Mouse (Mus musculus): ENCODE measurements around the gene Rpp25.

Gene Rpp25

DNA sequence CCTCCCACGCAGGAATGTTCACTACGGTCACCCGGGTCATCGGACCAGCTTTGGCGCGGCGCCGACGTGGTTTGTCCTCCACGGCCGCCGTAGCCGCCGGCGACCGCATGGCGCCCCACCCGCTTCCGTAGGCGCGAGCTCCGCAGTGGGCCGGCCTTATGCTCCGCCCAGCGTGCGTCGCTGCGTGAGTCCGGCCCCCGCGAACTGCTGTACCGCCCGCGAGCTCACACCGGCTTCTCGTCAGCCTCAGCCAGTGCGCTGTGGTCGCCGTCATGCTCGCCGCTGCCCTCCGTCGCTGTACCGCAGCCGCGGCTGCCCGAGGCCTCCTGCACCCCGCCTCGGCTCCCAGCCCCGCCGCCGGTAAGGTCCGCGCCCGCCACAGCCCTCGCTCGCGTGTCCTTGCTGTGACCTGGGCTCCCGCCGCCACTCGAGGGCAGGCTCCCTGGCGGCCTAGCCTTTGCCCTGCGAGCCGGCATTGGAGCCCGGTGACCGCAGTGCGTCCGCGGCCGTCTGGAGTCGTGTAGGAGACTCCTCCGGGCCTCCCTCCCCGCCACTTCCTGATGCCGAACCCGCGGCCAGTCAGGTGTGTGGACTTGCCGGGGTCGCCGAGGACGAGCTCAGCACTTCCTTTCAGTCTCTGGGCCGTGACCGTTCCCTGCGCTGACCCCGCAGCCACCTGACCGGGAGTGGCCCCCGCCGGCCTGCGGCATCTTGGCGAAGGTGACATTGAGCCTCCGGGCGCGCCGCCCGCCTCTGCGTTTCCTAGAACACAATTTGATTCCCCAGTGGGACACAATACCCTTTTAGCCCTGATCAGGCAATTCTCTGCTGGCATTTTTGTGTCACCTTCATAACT is 17.5 kb downstream of the Rpp25 start, which contains the start of gene Cox5a:
Gene Cox5a (plus strand): TSS at position 219 of the 856 bp plus-strand sequence.
- DNase-seq (ENCODE audit: low spot score in 2 of 2): peak; percentile 81 to 85

DNA sequence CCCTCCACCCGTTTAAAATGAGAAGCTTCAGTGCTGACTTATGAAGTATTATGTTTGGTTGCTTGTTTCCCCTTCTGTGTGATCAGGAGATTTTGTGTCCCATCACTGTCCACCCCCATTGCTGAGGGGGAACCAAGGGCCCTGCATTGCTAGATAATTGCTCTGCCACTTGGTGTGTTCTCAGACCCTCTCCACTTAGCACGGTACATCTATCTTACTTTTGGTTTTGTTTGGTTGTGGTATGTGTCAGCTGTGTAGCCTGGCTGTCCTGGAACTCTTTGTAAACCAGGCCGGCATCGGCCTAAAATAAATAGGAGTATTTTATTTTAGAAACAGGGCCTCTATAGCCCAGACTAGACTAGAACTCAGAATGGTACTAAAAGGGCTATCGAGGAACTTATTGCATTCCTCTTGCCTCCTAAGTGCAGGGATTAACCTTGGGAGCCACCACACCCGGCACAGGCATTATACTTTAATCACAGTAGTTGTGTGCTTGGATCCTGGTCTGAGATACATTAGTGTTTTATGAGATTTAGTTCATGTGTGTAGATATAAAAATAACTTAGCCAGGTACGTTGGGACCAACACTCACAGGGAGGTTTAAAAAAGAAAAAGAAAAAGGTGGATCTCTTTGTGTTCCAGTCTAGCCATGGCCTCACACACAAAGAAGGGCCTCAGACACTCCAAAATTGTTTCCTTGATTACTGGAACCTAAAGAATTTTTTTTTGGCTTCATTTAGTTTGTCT is 18.5 kb downstream of the Rpp25 start:
- no peak for DNase-seq (ENCODE audit: low spot score in 2 of 2)

DNA sequence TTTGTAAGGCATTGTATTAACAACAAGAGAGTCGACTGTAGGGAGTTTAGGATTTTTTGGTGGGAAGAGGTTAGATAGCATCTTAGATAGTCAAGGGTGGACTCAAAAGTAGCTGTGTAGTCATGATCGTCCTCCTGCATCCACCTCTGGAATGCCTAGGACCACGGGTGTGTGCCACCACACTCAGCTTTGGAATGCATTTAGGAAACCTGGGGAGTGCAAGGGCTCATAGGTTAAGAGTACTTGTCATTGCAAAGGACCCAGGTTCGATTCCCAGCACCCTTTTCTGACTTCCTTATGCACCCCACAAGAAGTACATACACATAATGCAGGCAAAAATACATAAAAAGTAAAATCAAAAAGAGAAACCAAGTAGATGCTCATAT is 19.0 kb downstream of the Rpp25 start:
- no peak for DNase-seq (ENCODE audit: low spot score in 2 of 2)

DNA sequence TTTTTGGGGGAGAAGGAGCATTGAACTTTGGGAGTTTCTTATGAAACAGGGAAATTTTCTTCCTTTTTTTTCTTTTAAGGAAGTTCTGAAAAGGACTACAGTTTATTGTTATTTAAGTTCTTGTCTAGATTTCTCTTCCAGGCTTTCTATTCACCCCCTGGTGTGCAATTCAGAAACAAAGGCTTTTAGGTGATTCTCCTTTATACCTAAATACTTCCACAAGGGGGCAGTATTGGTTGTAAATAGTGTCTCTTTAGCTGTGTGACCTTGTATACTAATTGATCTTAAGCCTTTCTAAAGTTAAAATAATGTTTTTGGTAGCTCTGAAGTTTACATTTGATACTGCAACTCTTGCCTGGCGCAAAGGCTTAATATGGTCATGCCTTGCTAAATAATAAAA is 19.9 kb downstream of the Rpp25 start:
- DNase-seq (ENCODE audit: low spot score in 2 of 2): peak in 1 of 2 experiments; percentile 75

DNA sequence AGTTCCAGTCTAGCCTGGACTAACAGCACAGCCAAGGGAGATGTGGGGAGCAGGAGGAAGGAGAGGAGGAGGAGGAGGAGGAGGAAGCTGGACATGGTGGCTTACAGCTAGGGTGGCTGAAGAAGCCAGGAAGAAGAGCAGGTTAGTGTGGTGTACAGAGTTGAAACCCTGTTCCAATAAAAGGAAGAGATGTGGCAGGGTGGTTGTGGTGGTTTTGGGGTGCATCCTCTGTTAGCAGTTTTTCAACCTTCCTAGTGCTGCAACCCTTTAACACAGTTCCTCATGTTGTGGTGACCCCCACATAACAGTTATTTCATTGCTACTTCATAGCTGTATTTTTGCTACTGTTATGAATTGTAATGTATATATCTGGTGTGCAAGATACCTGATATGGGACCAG is 20.6 kb downstream of the Rpp25 start:
- no peak for DNase-seq (ENCODE audit: low spot score in 2 of 2)

DNA sequence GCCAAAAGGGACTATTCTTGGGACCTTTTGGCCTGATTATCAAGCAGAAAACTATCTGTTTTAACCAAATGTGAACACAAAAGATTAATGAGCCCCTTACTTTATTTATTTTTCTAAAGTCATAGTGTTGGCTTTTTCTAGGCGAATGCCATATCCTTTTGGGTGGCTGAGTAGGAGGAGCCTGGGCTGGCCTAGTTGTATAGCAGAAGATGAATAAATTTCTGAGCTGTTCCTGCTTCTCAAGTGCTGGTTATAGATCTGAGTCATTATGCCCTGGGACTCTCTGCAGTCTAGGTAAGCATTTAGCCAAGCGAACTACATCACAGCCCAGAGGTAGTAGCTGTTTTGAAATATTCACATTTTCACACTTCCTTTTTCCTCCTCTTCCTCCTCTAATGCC is 21.7 kb downstream of the Rpp25 start:
- DNase-seq (ENCODE audit: low spot score in 2 of 2): no peak

DNA sequence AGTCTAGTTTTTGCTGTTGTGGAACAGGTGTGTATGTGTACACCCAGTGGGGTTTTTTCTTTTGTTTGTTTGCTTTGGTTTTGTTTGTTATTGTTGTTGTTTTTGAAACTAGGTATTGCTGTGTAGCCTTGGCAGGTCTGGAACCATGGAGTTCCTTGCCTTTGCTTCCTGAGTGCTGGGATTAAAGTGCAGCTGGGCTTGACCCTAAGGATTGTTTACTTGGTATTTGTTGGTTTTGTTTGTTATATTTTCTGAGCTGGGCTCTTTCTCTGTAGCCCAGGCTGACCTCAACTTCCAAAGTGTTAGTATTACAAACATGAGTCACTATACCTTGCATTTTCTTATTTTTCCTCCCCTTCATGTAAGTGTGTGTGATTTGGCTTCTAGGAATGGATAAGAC is 22.6 kb downstream of the Rpp25 start:
- no peak for DNase-seq (ENCODE audit: low spot score in 2 of 2)

DNA sequence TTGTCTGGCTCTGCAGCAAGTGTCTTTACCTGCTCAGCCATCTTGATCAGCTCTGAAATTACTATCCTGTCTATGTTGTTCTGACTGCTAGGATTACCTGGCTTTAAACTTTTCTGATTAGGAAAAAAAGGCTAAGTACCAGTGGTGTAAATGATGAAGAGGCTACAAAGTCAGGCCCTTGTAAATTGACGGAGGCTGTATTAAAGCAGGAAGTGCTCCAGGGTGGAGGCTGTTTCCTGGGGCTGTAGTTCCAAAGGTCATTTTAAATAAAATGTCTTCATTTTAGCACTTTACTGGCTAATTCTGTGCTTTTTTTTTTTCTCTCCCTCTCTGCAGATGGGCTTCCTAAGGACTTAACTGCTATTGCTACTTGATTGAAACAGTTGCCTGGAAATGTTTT is 28.1 kb downstream of the Rpp25 start:
- DNase-seq (ENCODE audit: low spot score in 2 of 2): no peak

DNA sequence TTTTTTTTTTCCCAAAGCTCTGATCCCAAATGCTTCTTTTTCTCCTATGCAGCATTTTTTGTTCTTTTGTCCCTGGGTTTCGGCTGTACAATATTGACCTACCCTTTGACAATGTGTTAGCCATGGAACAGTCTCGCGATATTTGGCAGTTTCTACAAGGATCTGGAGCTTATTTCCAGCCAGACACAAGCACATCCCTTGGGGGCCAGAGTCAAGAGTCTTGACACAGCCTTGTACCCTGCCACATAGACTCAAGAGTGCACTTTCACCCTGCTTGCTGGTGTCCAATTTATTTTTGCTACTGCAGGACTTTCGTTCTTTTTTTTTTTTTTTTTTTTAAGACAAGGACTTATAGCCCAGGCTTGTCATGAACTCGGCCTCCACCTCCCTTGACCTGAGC is 32.5 kb downstream of the Rpp25 start:
- no peak for DNase-seq (ENCODE audit: low spot score in 2 of 2)

DNA sequence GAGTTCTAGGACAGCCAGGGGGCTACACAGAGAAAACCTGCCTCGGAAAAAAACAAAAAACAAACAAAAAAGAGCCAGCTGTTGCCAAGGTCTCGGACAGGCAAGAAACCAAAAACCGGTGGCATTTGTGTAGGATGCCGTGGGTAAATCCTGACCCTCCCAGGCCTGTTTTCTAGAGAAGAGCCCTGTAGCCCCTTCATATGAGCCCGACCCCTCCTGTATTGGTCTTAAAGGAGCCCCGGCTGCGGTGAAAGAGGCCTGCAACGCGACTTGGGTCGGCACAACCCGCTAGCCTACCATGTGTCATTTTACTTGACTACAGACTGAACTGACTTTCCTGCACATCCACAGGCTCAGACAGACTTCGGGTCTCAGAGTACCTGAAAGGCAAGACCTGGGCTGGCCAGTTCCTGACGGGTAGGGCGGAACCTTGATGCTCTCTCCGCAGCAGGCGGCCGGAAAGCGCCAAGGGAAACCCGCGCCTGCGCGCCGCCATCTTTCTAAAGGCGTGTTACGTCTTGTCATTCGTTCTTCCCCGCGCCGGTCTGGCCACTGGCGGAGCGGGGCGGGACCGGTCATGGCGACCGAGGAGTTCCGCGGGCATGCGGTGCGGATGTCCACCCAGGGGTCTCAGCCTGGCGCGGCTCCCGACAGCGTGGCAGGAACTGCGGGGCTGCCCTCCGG is 33.4 kb downstream of the Rpp25 start, which contains the start of gene Fam219b:
Gene Fam219b (plus strand): TSS at position 485 of the 684 bp plus-strand sequence.
- peak; percentile 71 to 81 for DNase-seq (ENCODE audit: low spot score in 2 of 2)

DNA sequence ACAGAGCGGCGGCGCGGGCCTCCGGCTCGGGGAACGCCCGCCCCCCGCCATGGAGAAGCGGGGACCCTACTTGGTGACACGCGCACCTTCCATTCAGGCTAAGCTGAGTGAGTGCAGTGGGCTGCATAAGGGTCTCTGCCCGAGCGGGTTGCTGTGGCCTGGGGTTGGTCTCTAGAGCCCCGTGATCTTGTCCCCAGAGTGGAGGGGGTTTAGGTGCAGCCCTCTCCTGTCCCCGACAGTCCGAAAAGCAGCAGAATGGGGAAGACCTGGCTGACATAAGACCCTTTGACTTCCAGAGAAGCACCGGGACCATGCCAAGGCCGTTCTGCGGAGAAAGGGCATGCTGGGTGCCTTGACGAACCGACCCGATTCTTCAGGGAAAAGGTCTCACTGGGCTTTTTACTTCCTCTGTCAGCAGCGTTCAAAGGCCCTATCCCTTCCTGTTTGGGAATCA is 33.9 kb downstream of the Rpp25 start:
- no peak for DNase-seq (ENCODE audit: low spot score in 2 of 2)

DNA sequence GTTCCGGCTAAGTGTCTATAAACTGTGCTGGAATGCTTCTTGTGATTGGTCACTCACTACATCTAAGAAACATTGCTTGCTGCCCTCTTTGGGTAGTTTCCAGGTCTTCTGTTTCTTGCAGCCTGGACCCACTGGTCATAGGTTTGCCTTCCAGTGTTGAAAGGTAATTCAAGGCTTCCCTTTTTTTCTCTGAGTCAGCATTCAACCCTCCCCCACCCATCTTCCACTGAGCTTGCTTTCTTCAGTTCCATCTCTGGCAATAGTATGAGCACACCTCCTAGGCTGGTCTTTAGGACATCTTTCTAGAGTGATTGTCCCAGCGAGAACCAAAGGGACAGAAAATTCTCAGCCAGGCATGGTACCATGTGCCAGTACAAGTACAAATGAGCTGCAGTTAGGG is 35.7 kb downstream of the Rpp25 start:
- DNase-seq (ENCODE audit: low spot score in 2 of 2): no peak

DNA sequence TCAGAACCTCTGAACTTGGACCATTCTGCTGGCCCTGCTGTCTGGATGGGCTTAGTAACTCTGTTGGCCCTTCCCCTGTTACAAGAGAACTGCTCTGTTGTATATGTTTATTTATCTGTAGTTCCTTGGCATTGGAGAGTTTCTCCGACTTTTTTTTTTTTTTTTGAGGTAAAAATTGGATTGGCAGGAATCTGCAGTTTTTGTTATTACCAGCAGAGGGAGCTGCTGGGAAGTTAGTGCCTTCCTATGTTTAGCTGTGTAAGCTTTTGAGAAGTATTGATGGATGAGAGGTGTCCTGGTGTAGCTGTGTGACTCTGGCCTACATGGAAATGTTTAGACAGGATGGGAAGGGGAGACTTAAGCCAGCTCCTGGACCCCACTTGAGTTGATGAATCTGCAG is 37.5 kb downstream of the Rpp25 start:
- peak in 1 of 2 experiments; percentile 30 for DNase-seq (ENCODE audit: low spot score in 2 of 2)

DNA sequence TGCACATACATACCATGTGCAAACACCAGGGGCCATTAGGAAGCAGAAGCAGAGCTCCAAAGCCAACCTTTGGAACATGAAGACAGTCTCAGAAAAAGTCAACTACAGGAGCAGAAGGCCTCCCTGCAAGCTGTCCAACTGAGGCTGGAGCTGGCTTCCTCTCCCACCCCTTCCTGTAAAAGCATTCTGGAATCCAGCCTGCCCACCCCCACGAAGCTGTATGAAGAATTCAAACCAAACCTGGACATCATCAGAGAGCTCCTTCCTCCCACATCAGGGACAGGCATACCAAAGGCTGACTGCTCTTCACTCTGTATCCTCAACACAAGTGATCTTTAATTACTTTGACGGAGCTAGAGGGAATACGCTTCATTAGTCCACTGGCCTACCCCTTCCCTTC is 40.1 kb downstream of the Rpp25 start:
- no peak for DNase-seq (ENCODE audit: low spot score in 2 of 2)

DNA sequence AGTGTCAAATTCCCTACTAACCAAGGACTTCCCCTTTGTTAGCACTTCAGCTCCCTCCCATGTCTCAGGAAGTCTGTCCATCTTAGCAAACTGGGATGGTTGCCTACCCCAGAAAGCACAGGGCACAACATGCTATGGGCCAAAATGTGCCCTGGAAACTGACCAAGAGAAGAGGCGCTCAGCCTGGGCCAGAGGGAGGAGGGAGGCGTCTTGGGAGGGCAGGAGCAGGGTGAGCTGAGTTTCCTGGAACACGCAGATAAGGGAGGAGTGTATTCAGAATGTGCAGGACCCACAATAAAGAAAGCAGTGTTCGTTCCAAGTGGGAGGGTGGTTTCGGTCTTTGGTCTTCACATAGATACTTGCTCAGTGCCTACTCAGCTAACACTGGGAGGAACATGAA is 43.5 kb downstream of the Rpp25 start:
- DNase-seq (ENCODE audit: low spot score in 2 of 2): no peak

DNA sequence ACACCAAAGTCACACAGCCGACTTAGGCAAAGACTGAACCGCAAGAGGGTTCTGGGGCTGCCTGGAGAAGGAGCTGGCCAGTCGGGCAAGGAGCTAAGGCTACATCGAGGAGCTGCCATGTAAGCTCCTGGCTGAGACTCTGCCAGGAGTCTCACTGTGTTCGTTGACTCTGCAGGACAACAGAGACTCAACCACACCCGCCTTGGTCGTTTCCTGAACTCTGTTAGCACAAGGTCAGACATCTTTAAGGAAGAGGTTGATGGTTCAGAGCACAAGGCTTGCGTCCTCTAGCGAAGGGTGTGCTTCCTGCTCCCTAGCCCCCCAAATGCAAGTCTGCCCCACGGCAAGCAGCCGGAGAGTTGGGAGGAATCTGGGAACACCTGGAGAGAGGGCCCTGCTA is 44.0 kb downstream of the Rpp25 start:
- no peak for DNase-seq (ENCODE audit: low spot score in 2 of 2)

DNA sequence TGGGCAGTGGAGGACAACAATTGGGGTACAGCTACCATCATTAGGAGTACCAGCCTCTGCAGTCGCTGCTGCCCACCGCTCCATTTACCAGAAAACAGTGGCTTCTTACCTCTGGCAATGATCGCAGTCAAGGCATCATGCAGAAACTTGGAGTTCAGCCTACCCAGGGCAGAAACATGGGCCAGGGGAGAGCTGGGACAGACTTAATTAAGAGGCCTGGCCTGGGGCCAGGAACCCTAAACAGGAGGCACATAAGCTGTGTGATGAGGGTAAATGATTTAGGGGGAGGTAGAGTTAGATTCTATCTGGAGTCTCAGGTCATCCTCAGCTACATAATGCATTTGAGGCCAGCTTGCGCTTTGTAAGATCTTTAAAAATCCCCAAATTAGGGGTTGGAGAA is 45.4 kb downstream of the Rpp25 start:
- no peak for DNase-seq (ENCODE audit: low spot score in 2 of 2)

DNA sequence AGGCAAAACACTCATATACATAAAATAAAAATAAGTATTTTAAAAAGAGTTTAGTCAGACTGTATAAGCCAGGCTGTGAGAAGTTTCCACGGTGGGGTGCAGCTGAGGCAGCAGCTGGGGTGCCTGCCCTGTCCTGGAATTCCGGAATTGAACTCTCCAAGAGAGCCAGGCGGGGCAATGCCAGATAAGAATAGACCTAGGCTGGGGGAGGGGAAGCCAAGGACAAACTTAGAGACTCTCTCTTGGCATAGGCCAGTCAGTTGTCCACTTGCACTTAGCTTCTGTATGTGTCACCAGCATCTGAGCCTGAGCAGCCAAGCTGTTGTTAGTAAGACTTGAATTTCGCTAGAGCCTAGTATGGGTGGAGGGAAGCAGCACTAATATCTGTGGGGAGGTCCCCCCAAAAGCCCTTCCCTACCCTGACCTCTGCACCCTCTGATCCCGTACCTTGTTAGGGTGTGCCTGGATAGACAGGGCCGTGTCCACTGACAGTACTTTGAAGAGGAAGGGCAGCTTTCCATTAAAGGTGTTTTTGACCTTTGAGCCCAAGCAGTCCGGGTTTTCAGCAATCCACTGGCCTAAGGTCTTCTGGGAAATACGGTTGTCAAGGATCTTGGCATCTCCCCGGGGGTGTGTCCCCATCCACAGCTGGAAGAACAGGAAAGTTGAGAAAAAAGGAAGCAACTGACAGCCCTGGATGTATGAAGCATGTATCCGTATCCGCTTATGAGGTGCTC is 46.5 kb downstream of the Rpp25 start:
- no peak for DNase-seq (ENCODE audit: low spot score in 2 of 2)

DNA sequence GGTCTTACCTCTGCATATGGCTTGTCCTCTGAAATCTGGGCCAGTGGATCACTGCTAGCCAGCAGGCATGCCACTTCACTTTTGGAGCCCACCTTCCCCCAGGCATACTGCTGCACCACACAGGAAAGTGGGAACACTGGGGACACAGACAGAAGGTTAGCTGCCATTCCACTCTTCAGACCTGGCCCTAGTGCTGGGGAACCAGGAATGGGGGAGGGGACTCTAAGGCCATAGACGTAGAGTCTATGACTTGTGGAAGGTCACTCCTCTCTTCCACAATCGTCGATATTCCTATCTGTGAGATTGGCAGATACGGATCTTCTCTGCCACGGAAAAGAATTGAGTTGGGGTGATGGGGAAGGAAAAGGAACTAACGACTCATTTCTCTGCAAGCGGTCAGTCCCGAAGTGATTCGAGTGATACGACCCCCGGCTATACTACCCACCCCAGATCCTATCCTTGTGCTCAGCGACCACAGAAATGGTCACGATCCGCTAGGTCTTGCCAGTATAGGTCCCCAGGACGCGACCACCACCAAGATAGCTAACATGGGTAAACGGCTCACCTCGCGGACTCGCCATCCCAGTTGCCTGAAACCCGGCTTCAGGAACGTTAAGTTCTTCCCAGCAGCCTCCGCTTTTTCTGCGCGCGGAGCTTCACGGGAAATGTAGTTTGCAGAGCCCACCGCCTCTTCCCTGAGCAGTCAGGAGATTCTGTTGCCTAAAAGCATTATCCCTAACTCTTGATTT is 48.5 kb downstream of the Rpp25 start, which contains the start of gene Mpi:
Gene Mpi (minus strand): TSS at position 625 of the 749 bp plus-strand sequence.
- DNase-seq (ENCODE audit: low spot score in 2 of 2): peak; percentile 23 to 44

DNA sequence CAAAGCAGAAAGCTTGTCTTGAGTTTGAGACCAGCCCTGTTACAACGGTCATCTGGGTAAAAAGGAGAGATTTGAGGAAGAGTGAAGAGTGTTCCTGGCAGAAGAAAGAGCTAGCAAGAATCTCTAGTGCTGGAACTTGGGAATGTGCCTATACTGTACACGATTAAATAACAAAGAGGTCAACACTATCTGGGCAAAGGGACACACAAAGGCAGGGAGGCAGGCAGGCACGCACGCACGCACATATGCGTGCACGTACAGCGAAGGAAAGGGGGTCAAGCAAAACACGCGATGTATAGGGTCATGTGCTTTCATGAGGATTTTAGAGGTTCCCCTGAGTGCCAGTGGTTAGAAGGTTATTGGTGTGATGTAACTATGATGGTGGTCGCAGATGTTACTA is 49.3 kb downstream of the Rpp25 start:
- no peak for DNase-seq (ENCODE audit: low spot score in 2 of 2)

DNA sequence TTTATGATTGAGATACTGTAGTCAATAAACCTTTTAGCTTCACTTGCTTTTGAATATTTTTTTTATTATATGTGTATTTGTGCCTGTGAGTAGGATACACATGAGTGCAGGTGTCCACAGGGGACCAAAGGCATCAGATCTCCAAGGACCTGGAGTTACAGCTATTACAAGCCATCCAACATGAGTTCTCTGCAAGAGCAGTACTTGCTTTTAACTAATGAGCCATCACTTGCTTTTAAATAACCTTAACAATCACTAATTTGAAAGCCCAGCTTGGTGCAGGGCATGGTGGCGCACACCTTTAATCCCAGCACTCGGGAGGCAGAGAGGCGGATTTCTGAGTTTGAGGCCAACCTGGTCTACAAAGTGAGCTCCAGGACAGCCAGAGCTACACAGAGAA is 50.9 kb downstream of the Rpp25 start:
- DNase-seq (ENCODE audit: low spot score in 2 of 2): no peak
